Mouse (Mus musculus): ENCODE results near the gene Dpp3. TPM values are rescaled to one million over a fixed set of nuclear protein-coding genes. Genes with fewer than 3 reads are reported as not detected.

Gene Dpp3
- 10 to 100 TPM; 89.3 to 95.6 TPM for total RNA-seq (2023)

GRCm38 (mm10) chr19:4927904-4928531 is at the start of gene Dpp3:
Gene Dpp3 (minus strand): TSS chr19:4928287.

GRCm38 (mm10) chr19:4961928-4962601 is 34.0 kb upstream of the Dpp3 start, which contains the start of gene Mrpl11:
Gene Mrpl11 (plus strand): TSS chr19:4962147.

GRCm38 (mm10) chr19:4942551-4943252 is 14.6 kb upstream of the Dpp3 start, which contains the start of gene Peli3:
Gene Peli3 (minus strand): TSS chr19:4943127.

GRCm38 (mm10) chr19:4905979-4906794 is 21.9 kb downstream of the Dpp3 start, which contains the start of gene Bbs1:
Gene Bbs1 (minus strand): TSS chr19:4906628.

GRCm38 (mm10) chr19:4878405-4879323 is 49.4 kb downstream of the Dpp3 start, which contains the start of gene Zdhhc24:
Gene Zdhhc24 (plus strand): TSS chr19:4878668.

GRCm38 (mm10) chr19:4877785-4878184 is 50.3 kb downstream of the Dpp3 start, which contains the start of gene Actn3:
Gene Actn3 (minus strand): TSS chr19:4877909.

Other genes starting within 250 kb of the Dpp3 start
- not detected for gene Gm960, start 229.6 kb downstream of the Dpp3 start, total RNA-seq (2023)
- gene Sptbn2, start 217.1 kb downstream of the Dpp3 start, total RNA-seq (2023): under 1 TPM in 1 of 2 experiments, not detected in 1; 0.09 TPM
- gene Rbm4b, start 171.8 kb downstream of the Dpp3 start, total RNA-seq (2023): 10 to 100 TPM; 24.8 to 30.7 TPM
- 100 to 1,000 TPM in 1 of 2 experiments, 10 to 100 TPM in 1; 98.1 to 112 TPM for gene Rbm4, start 134.4 kb downstream of the Dpp3 start, total RNA-seq (2023)
- gene Gm21992, start 116.7 kb downstream of the Dpp3 start, total RNA-seq (2023): 10 to 100 TPM; 27.8 to 51.8 TPM
- 10 to 100 TPM; 84.8 to 95.2 TPM for gene Rbm14, start 116.7 kb downstream of the Dpp3 start, total RNA-seq (2023)
- gene Ccs, start 89.0 kb downstream of the Dpp3 start, total RNA-seq (2023): 10 to 100 TPM; 51.0 to 53.8 TPM
- not detected for gene Ccdc87, start 88.9 kb downstream of the Dpp3 start, total RNA-seq (2023)
- 1 to 10 TPM; 3.8 to 4.1 TPM for gene Ctsf, start 73.2 kb downstream of the Dpp3 start, total RNA-seq (2023)
- under 1 TPM in 1 of 2 experiments, not detected in 1; 0.27 TPM for gene Actn3, start 50.4 kb downstream of the Dpp3 start, total RNA-seq (2023)
- gene Zdhhc24, start 49.6 kb downstream of the Dpp3 start, total RNA-seq (2023): 1 to 10 TPM; 5.0 to 6.1 TPM
- 1 to 10 TPM; 1.9 to 3.3 TPM for gene Bbs1, start 21.7 kb downstream of the Dpp3 start, total RNA-seq (2023)
- gene Peli3, start 14.8 kb upstream of the Dpp3 start, total RNA-seq (2023): 1 to 10 TPM; 2.3 to 2.9 TPM
- 10 to 100 TPM; 32.4 to 35.4 TPM for gene Mrpl11, start 33.9 kb upstream of the Dpp3 start, total RNA-seq (2023)
- 1 to 10 TPM in 1 of 2 experiments, under 1 TPM in 1; 0.90 to 1.7 TPM for gene Npas4, start 62.0 kb upstream of the Dpp3 start, total RNA-seq (2023)
- gene Slc29a2, start 95.6 kb upstream of the Dpp3 start, total RNA-seq (2023): 1 to 10 TPM; 2.6 to 4.2 TPM
- 1 to 10 TPM; 4.5 to 5.3 TPM for gene B4gat1, start 110.5 kb upstream of the Dpp3 start, total RNA-seq (2023)
- 1 to 10 TPM; 1.7 to 2.2 TPM for gene AC124502.3, start 110.6 kb upstream of the Dpp3 start, total RNA-seq (2023)
- 10 to 100 TPM; 60.1 to 63.1 TPM for gene Brms1, start 113.1 kb upstream of the Dpp3 start, total RNA-seq (2023)
- 10 to 100 TPM in 1 of 2 experiments, 1 to 10 TPM in 1; 7.5 to 11.2 TPM for gene Rin1, start 122.2 kb upstream of the Dpp3 start, total RNA-seq (2023)
- not detected for gene Cd248, start 139.8 kb upstream of the Dpp3 start, total RNA-seq (2023)
- 1 to 10 TPM in 1 of 2 experiments, not detected in 1; 1.0 TPM for gene Tmem151a, start 157.2 kb upstream of the Dpp3 start, total RNA-seq (2023)
- 10 to 100 TPM; 25.6 to 32.2 TPM for gene Yif1a, start 160.3 kb upstream of the Dpp3 start, total RNA-seq (2023)
- 1 to 10 TPM; 3.4 to 3.6 TPM for gene Cnih2, start 170.2 kb upstream of the Dpp3 start, total RNA-seq (2023)
- gene Rab1b, start 178.8 kb upstream of the Dpp3 start, total RNA-seq (2023): 100 to 1,000 TPM; 103 to 108 TPM
- 10 to 100 TPM; 26.7 to 27.9 TPM for gene Klc2, start 190.3 kb upstream of the Dpp3 start, total RNA-seq (2023)

Data from T-cell, adult 66 days (primary cell).